In genomic region chr7:64050246-64050645, GRCm38 (mm10) we compare ENCODE assay signal across 8 mouse cellular contexts.
DNase-seq lines count a peak whose midpoint lies in the region; ATAC-seq lines count a peak whose summit lies in the region.

No protein-coding gene starts in this region.

- H3K27ac ChIP-seq in liver, embryonic 13.5 days = peak overlapping the region; percentile 99
- H3K27ac ChIP-seq in intestine, embryonic 16.5 days (ENCODE audit: low read length) = no peak overlapping the region
- H3K27ac ChIP-seq in hindbrain, embryonic 14.5 days = no peak overlapping the region

- H3K4me1 ChIP-seq in liver, embryonic 13.5 days (replicated peaks) = peaks cover 76% of the 10 kb centered on the region
- peaks cover 9% of the 10 kb centered on the region for H3K4me1 ChIP-seq in intestine, embryonic 16.5 days (ENCODE audit: control insufficient read depth, insufficient read depth, low read length)
- H3K4me1 ChIP-seq in hindbrain, embryonic 14.5 days (replicated peaks; ENCODE audit: control insufficient read depth, insufficient read depth, low read length) = peaks cover 21% of the 10 kb centered on the region

- H3K4me3 ChIP-seq in liver, embryonic 13.5 days (replicated peaks) = no peak overlapping the region
- no peak overlapping the region for H3K4me3 ChIP-seq in intestine, embryonic 16.5 days (ENCODE audit: low read length)
- H3K4me3 ChIP-seq in hindbrain, embryonic 14.5 days (replicated peaks; ENCODE audit: low read length) = no peak overlapping the region

- H3K4me2 ChIP-seq in liver, embryonic 13.5 days = peak overlapping the region; percentile 91
- no peak overlapping the region for H3K4me2 ChIP-seq in intestine, embryonic 16.5 days (ENCODE audit: low read depth, low read length)
- H3K4me2 ChIP-seq in hindbrain, embryonic 14.5 days (replicated peaks) = no peak overlapping the region

- ATAC-seq in liver, embryonic 13.5 days (ENCODE audit: low read depth) = no peak
- ATAC-seq in intestine, embryonic 16.5 days = no peak
- no peak for ATAC-seq in hindbrain, embryonic 14.5 days (ENCODE audit: low FRiP score)

- H3K36me3 ChIP-seq in liver, embryonic 13.5 days = no peaks in the 10 kb centered on the region
- H3K36me3 ChIP-seq in intestine, embryonic 16.5 days (ENCODE audit: control insufficient read depth, insufficient read depth, low read length) = no peaks in the 10 kb centered on the region
- H3K36me3 ChIP-seq in hindbrain, embryonic 14.5 days (replicated peaks; ENCODE audit: control insufficient read depth, insufficient read depth) = no peaks in the 10 kb centered on the region

- H3K9me3 ChIP-seq in liver, embryonic 13.5 days (replicated peaks) = no peaks in the 10 kb centered on the region
- H3K9me3 ChIP-seq in intestine, embryonic 16.5 days (ENCODE audit: control insufficient read depth, low read length) = no peaks in the 10 kb centered on the region
- no peaks in the 10 kb centered on the region for H3K9me3 ChIP-seq in hindbrain, embryonic 14.5 days (ENCODE audit: control insufficient read depth, low read length)

- H3K9ac ChIP-seq in liver, embryonic 13.5 days = peak overlapping the region; percentile 80
- no peak overlapping the region for H3K9ac ChIP-seq in intestine, embryonic 16.5 days (ENCODE audit: low read depth, low read length)
- H3K9ac ChIP-seq in hindbrain, embryonic 14.5 days = no peak overlapping the region

- DNase-seq in kidney, postnatal 25 days = peak; percentile 7 to 47
- no peak for DNase-seq in kidney, adult 18-20 months
- peak; percentile 51 for DNase-seq in adrenal gland, adult 8-10 months
- DNase-seq in gastrocnemius, postnatal 10 days = peak; percentile 54
- DNase-seq in liver, embryonic 13.5 days = no peak
- DNase-seq in layer of hippocampus, postnatal 36 days = no peak
- DNase-seq in hindbrain, embryonic 14.5 days (ENCODE audit: low spot score) = no peak

- no peaks in the 10 kb centered on the region for H3K27me3 ChIP-seq in liver, embryonic 13.5 days
- no peaks in the 10 kb centered on the region for H3K27me3 ChIP-seq in intestine, embryonic 16.5 days (replicated peaks; ENCODE audit: control insufficient read depth, insufficient read depth, low read length)
- no peaks in the 10 kb centered on the region for H3K27me3 ChIP-seq in hindbrain, embryonic 14.5 days (ENCODE audit: control insufficient read depth, insufficient read depth, low read length)

- WGBS in liver, embryonic 13.5 days (ENCODE audit: insufficient replicate concordance) = 45% methylated on average over 5 of the region's 5 CpGs
- 63% methylated on average over 5 of the region's 5 CpGs for WGBS in intestine, embryonic 16.5 days
- WGBS in hindbrain, embryonic 14.5 days = 63% methylated on average over 5 of the region's 5 CpGs

Comparison
In these comparisons a context has a peak if more than half of its experiments do, and no peak if none do; other contexts are left out.
1. DNase-seq: peak in kidney, postnatal 25 days (2 of 2), adrenal gland, adult 8-10 months (single experiment) and gastrocnemius, postnatal 10 days (single experiment); none in kidney, adult 18-20 months (single experiment), liver, embryonic 13.5 days (single experiment), layer of hippocampus, postnatal 36 days (0 of 2) and hindbrain, embryonic 14.5 days (single experiment).